Mouse (Mus musculus) kidney, adult 18-20 months (tissue): ENCODE data around the gene Tmem230.
"Not testable (repeated sequence)": the region's sequence is repeated elsewhere in the genome, so short reads cannot be mapped to it uniquely, and the experiment has no call there.

Source experiments
- DNase-seq: peaks from one replicate; pipeline ENCODE4 v3.0.0; 2021

Gene Tmem230

GRCm38 (mm10) chr2:132247539-132248313 lies at the start of gene Tmem230:
Gene Tmem230 (minus strand): TSS chr2:132247807.
- DNase-seq: peak; percentile 94

DNA sequence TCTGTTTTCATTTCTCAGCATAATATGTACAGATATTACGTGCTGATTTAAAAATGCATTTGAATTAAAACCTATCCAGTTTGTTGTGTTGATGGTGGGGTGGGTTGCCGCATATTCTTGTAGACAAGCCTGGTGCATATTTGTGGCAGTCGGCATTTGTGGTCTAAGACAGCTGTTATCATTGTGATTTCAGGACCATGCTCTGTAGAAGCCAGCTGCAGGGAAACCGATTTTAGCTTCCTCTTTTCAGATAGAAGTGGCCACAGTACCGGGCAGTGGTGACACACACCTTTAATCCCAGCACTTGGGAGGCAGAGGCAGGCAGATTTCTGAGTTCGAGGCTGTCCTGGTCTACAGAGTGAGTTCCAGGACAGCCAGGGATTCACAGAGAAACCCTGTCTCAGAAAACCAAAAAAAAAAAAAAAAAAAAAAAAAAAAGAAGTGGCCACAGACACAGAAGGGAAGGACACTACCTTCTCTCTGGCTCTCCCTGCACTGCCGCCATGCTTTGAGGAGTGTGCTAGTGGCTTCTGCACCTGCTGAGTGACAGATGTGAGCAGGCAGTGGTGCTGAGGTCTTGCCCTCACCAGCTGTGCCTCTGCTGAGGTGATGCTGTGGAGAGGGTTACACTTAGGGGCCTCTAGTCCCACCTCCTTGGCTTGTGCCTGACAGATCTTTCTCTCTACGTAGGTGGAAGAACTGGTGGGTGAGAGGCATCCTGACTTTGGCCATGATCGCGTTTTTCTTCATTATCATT lies 46.3 kb upstream of the Tmem230 start:
- DNase-seq: no peak

DNA sequence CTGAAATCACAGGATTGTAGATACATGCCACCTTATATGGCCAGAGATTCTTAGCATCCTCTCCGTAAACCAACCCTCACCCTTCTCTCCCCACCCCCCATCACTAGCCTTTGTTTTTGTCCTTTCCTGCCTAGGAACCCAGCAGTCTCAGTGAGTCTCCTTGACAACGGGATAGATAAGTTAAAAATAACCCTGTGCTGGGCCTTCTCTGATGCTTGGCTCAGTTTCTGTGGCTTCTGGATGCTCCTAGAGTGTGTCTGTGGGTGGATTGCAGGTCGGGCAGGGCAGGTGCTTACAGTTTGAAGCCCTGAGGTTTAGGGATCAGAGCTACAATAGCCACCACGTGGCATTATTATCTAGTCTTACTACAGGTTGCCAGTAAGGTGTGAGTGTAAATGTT lies 44.5 kb upstream of the Tmem230 start:
- DNase-seq: no peak

DNA sequence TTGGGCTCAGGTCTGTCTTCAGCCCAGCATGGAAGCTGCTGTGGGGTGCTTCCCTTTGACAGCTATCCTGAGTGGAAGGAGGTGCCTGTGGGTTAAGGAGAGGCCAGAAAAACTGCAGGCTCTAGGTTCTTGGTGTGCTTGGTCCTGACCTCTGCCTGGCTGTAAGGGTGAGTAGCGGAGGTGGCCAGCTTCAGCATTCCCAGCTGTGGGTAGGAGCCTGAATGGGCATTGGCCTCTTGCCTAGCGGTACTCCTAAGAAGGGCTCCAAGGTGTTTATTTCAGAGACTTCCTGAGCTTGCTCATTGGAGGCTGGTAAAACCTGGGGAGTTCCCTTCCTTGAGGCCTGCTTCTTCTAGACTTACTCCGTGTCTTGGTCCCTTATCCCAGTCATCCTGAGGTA lies 43.7 kb upstream of the Tmem230 start:
- no peak for DNase-seq

GRCm38 (mm10) chr2:132290808-132291207 lies 43.2 kb upstream of the Tmem230 start:
- DNase-seq: no peak

GRCm38 (mm10) chr2:132289213-132289612 lies 41.6 kb upstream of the Tmem230 start:
- DNase-seq: not testable (repeated sequence)

DNA sequence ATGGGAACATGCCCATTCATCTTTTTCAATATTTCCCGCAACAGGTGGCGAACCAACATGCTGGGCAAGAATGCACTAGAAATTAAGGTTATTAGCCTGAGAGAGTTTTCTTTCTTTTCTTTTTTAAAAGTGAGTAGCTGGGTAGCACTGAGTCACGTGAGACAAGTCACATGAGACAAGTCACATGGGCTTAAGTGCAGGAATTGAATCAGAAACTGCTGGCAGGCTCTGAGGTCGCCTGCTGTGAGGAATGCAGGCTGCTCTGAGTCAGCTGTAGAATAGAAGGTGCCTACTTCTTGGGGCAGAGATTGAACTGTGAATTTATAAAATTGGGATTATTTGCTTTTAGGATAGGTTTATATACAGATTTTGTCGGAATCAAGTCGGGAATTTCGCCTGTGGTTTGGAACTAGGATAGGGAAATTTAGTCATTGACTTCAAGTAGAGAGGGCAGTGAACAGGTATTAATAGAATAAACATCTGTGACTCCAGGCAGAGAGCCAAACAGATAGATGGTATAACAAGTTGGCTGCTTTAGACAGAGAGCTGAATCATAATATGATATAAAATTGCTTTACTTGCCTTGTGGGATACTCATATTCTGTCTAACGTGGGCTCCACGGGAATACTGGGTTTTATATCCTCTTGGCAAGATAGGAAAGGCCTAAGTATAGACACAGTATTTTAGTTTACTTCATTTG lies 38.9 kb upstream of the Tmem230 start:
- DNase-seq: no peak

GRCm38 (mm10) chr2:132285722-132286121 lies 38.1 kb upstream of the Tmem230 start:
- not testable (repeated sequence) for DNase-seq

DNA sequence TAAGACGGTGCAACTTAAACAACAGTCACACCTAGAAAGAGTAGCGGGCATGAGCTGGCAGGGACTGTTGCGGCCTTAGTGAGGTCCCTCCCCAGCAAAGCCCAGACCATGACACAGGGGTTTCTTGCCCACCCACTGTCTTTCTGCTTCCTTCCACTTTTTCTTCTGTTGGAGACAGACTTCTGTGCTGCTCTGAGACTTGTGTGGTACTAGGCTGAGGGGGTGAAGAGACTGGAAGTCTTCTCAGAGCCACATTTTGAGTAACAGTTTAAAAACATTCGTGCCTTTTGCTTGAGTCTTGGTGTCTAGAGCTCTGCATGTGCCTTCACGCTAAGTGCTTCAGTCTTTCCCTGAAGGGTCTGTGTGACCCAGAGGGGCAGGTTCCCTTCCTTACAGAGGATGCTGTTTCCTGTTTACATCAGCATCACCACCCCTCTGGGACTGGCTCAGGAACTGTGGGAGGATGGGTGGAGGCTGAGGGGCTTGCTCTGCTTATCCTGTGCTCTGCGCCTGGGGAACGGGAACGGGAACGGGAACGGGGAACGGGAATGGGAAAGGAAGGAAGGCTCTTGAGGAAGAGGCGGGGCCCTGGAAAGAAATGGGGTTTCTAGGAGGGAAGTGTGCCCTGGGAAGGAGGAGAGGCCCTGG lies 37.0 kb upstream of the Tmem230 start:
- DNase-seq: peak; percentile 50

DNA sequence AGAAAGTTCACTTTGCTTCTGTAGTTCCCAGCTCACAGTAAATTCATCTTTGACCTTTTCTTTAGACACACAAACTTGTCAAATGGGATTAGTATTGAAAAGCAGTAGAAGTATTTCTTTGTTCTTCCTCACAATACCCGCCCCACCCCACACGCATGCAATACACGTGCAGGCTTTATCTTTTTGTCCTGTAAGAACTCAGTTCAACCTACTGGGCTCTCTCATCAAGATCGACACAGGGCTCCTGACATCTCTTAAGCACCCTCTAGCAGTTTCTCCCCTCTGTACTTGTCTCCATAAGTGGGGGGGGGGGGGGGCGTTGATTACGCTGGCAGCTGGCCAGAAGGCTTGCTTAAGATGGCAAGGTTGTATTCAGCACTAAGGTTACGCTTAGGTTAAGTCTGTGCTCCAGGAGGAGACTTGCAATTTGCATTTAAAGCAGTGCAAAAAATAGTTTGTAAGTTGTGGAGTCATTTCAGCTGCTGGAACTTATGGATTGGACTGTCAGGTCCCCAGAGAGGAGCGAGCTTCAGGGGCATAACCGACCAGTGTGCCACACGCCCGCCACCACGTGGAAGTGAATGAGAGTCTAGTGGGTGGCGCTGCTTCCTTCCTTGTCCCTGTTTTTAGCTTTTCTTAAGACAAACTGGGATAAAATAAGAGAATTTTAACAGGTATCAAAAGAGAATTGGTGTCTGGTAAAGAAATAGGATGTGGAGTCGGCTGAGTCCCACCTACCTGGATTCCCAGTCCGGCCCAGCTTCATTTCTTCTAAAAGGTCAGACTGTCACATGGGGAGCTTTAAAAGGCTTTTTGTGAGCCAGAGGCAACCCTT lies 35.8 kb upstream of the Tmem230 start:
- no peak for DNase-seq

DNA sequence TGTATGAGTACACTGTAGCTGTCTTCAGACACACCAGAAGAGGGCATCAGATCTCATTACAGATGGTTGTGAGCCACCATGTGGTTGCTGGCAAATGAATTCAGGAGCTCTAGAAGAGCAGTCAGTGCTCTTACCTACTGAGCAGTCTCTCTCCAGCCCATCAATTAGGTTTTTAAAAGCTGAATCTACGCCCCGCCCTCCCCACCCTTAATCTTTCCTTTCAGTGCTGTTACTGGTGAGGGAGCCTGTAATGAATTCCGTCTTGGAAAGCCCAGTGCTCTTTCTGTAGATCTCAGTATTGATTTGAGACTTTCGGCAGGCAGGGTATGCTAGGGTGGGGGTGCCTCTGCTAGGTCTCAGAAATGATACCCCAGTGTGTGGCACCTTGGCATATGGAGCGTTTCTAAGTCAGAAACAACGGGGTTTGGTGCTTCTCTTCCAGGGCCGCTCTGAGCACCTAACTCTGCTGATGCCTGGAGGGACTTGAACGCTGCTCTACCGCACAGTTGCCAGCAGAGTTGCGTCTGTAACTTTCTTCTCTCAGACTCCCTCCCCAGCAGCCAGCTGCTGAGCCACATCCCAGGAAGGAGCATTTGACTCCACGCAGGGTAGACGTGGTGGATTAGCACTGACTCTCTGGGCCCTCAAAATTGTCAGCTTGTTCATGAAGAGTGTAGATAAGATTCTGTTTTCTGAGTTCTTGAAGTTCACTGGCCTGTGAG lies 35.0 kb upstream of the Tmem230 start:
- DNase-seq: no peak

DNA sequence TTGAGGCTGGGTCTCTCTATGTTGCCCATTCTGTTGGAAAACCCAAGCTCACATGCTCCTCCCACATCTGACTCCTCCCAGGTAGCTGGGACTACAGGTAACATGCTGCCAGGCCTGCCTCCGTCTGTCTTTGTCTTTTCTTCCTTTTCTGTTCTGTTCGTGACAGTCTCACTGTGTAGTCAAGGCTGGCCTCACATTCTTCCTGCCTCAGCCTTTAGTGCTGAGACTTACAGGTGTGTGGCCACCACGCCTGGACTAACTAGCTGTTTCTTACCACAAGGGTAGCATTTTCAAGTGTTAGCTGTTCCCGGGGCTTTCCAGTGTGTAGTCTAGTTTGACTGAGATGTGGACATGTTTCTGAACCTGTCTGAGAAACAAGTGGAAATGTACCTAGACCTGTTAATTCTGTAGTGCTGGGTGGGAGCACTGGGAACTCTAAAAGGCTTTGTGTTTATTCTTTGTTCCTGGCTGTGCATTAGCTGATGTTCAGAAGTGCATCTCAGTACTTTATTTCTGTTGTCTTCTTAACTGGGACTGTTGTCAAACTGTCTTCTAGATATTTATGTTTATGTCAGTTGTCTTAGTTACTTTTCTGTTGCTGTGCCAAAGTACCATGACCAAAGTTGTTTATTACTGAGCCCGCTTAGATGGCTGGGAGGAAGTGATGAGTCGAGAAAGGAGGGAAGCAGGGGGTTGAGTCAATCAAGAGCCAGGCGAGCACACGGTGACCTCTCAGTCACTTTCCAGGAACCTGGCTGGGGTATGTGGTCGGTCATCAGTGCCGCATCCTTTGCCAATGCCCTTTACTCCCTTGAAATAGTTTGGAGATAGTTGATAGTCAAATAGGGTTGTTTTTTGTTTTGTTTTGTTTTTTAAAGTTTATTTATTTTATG lies 34.2 kb upstream of the Tmem230 start:
- no peak for DNase-seq

- no peak for DNase-seq
Observed at GRCm38 (mm10) chr2:132280518-132281120, 33.0 kb upstream of the Tmem230 start.

DNA sequence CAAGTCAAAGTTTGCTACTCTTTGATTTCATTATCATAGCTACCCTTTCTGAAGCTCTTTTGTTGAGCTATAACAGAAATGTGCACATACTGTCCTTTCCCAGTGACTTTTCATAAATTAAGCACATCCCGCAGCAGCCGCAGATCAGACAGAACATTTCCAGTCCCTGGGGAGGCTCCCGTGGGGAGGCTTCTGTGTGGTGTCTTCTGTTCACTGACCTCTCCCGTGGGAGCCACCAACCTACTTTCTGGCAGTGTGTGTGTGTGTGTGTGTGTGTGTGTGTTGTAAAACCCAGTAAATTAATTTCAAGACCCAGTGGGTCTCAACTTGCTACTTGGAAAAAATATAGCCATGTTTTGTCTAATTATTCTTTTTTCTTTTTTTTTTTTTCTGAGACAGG lies 32.4 kb upstream of the Tmem230 start:
- no peak for DNase-seq

GRCm38 (mm10) chr2:132279336-132279882 lies 31.8 kb upstream of the Tmem230 start:
- no peak for DNase-seq

- no peak for DNase-seq
Observed at GRCm38 (mm10) chr2:132278273-132278853, 30.8 kb upstream of the Tmem230 start.

- no peak for DNase-seq
Observed at GRCm38 (mm10) chr2:132276249-132276648, 28.6 kb upstream of the Tmem230 start.

- DNase-seq: no peak
Observed at GRCm38 (mm10) chr2:132275527-132275926, 27.9 kb upstream of the Tmem230 start.

DNA sequence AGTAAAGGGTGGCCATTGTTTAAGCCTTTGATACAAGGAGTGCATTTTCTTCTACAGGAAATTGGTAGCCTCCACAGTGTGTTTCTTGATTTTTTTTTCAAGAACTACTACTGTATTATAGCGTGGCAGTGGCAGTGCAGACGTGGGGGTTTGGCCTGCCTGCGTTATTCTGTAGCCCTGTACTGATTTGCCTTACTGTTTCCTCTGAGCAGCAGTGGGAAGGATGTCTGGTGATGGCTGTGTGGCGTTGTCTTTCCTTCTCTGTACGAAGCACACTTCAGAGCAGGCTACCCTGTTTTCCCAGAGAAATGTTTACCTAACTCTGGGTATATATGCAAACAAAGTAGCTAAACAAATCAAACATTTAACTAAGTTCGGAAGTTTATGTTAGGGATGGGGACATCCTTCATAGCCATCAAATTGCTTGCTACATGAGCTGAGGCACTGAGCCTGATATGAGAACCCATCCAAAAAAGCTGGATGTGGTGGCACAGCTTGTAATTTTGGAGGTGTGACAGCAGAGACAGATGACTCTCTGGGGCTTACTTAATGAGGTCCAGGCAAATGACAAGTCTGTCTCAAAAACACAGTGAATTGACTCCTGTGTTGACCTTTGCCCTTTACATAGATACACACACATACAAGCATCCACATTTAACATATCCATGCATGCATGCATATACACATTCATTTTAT lies 25.2 kb upstream of the Tmem230 start:
- DNase-seq: no peak
